Mouse (Mus musculus) kidney, postnatal 0 days (tissue): Measurements from ENCODE around the gene Tnk2. TPM values are rescaled to one million over a fixed set of nuclear protein-coding genes. Genes with fewer than 3 reads are reported as not detected.

Source experiments
- ATAC-seq: fragments of 200-750 bp; cut with Nextera tagmentation; replicated peaks from 2 replicates; pipeline ENCODE4 v1.8.0; 2017; ENCODE audit warnings: low read depth, moderate number of reproducible peaks, moderate TSS enrichment, moderate library complexity; ENCODE audit not compliant: low FRiP score
- DNase-seq: peaks from one replicate; pipeline ENCODE4 v3.0.0-alpha.2; 2016; ENCODE audit warnings: low spot score
- H3K27ac ChIP-seq: fragments of 300-500 bp; sonication (generic); 2 replicates; pipeline ENCODE4 v1.5.1; 2014; ENCODE audit warnings: mild to moderate bottlenecking
- H3K27me3 ChIP-seq: fragments of 300-500 bp; sonication (generic); 2 replicates; pipeline ENCODE4 v1.6.1; 2014; ENCODE audit warnings: low read length, mixed read lengths; ENCODE audit not compliant: insufficient read depth
- H3K36me3 ChIP-seq: fragments of 300-500 bp; sonication (generic); 2 replicates; pipeline ENCODE4 v1.6.1; 2014; ENCODE audit warnings: low read length, mixed read lengths; ENCODE audit not compliant: insufficient read depth
- H3K4me1 ChIP-seq: fragments of 300-500 bp; sonication (generic); replicated peaks from 2 replicates; pipeline ENCODE4 v1.6.1; 2014; ENCODE audit warnings: antibody characterized with exemption, low read length, mixed read lengths; ENCODE audit not compliant: insufficient read depth
- H3K4me2 ChIP-seq: fragments of 300-500 bp; sonication (generic); 2 replicates; pipeline ENCODE4 v1.6.1; 2014; ENCODE audit warnings: mild to moderate bottlenecking, low read length, moderate library complexity, mixed read lengths
- H3K4me3 ChIP-seq: fragments of 300-500 bp; sonication (generic); replicated peaks from 2 replicates; pipeline ENCODE4 v1.5.1; 2014; ENCODE audit warnings: low read depth, low read length
- H3K9ac ChIP-seq: fragments of 300-500 bp; sonication (generic); 2 replicates; pipeline ENCODE4 v1.6.1; 2014; ENCODE audit warnings: low read depth, low read length
- H3K9me3 ChIP-seq: fragments of 300-500 bp; sonication (generic); replicated peaks from 2 replicates; pipeline ENCODE4 v1.6.1; 2016; ENCODE audit warnings: low read length, inconsistent platforms, mixed read lengths
- CTCF ChIP-seq: IDR thresholded peaks from 2 replicates; pipeline ENCODE4 v1.5.1; 2016; ENCODE audit warnings: antibody characterized with exemption, low read depth, mild to moderate bottlenecking, moderate library complexity
- WGBS: fragments of 180-500 bp; shearing (Covaris S2); extraction: QIAGEN DNeasy Blood & Tissue Kit; methylation state at CpG from one replicate; pipeline ENCODE4 v1.1.7; 2014; 5-methylcytosine and 5-hydroxymethylcytosine counted together
- polyA plus RNA-seq: library from polyadenylated mRNA; unstranded; fragments of >200 nt; fragmentation: Nextera tagmentation; extraction: Ambion mirVana; gene quantifications from 2 replicates; pipeline ENCODE4 v1.2.1, GENCODE M21; 2015

Tnk2 gene
- polyA plus RNA-seq, 1 experiment from 2014 or later = 8.4 TPM

DNA sequence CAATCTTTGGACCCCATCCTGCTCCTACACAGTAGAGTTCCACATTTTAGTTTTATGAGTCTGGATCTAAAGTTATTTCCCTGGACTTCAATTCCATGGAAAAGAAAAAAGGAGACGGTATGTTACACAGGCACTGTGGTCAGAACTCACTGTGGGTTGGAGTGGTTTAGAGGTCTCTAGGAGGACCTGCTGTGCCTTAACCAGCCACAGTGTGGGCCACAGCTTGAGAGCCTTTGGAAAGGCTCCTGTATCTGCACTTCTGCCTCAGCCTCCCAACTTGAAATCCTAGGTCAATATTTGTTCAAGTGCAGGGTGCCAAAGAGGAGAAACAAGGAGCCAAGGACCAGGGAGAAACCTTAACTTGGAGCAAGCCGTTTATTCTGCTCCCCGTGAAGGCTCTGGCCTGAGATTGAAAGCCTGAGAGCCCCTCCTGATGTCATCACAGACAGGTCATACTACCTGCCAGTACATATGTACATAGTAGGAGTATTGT, 41.4 kb upstream of the Tnk2 start:
- 82% methylated on average over 3 of the region's 3 CpGs for WGBS
- H3K4me2 ChIP-seq = no peak overlapping the region
- no peaks in the 10 kb centered on the region for H3K9me3 ChIP-seq
- DNase-seq (no peak), ATAC-seq (no peak)
- no peaks in the 10 kb centered on the region for H3K27me3 ChIP-seq
- no peaks in the 10 kb centered on the region for H3K36me3 ChIP-seq
- no peak overlapping the region for H3K9ac ChIP-seq
- TF ChIP-seq CTCF = no peak
- H3K4me1 ChIP-seq = no peaks in the 10 kb centered on the region
- H3K27ac ChIP-seq = no peak overlapping the region
- no peak overlapping the region for H3K4me3 ChIP-seq

DNA sequence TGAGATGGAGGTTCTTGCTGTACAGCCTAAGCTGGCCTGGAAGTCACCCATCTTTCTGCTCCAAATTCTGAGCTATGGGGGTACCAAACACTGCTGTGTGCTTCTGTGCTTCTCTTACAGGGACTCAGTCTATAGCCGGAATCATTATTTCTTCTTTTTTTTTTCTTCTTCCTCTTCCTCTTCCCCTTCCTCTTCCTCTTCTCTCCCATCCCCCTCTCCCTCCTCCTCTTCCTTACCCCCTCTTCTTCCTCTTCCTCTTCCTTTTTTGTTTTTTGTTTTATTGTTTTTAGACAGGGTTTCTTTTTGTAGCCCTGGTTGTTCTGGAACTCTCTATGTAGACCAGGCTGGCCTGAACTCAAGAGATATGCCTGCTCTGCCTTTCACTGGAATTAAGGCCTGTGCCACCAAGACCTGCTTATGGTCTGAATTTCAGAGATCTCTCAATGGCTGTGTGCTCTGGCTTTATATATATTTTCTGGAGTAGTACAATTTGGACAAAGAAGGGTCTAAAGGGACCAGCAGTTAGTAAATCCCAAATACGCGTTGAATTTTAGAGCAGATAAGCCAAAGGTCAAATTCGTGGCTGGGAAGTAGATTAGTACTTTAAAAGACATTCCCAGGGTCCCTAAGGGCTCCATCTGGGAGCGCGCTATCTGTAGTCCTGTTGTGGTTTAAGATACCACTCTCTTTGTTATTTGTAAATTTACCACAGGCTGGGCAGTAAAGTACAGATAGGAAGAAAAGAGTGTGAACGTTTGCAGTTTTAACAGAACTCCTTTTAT, 35.9 kb upstream of the Tnk2 start:
- Histone ChIP-seq H3K27ac (peak overlapping the region; percentile 90), H3K4me3 (0 out of 2 replicates have a peak overlapping the region, but pooled peaks have one; percentile 72), H3K9ac (no peak overlapping the region), H3K36me3 (no peaks in the 10 kb centered on the region), H3K9me3 (no peaks in the 10 kb centered on the region), H3K4me2 (peak overlapping the region; percentile 97), H3K4me1 (no peaks in the 10 kb centered on the region), H3K27me3 (no peaks in the 10 kb centered on the region)
- ATAC-seq (no peak), DNase-seq (no peak)
- no peak for TF ChIP-seq CTCF
- 46% methylated on average over 7 of the region's 7 CpGs for WGBS

DNA sequence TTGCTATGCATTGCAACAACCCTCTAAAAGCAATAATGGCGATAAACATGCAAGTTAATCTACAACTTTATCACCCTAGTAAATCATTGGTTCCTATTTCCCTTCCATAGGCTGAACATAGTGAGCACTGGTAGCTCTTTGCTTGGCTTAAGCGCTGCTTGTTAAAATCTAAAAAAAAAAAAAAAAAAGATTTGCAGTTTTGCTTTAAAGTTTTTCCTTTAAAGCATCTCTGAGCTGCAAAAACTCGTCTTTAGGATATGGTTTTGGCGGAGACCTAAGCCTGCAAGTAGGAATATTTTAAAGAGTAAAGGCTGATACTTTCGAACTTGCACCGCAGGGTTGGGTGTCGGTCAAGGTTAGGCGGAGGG, 35.3 kb upstream of the Tnk2 start:
- Histone ChIP-seq H3K4me3 (peak overlapping the region; percentile 72), H3K27ac (peak overlapping the region; percentile 90), H3K27me3 (no peaks in the 10 kb centered on the region), H3K36me3 (no peaks in the 10 kb centered on the region), H3K4me1 (no peaks in the 10 kb centered on the region), H3K9me3 (no peaks in the 10 kb centered on the region), H3K4me2 (peak overlapping the region; percentile 97), H3K9ac (peak overlapping the region; percentile 33; the same call in 1 of the 2 replicates)
- DNase-seq (peak; percentile 41), ATAC-seq (no peak)
- 2% methylated on average over 8 of the region's 8 CpGs for WGBS
- TF ChIP-seq CTCF = no peak

DNA sequence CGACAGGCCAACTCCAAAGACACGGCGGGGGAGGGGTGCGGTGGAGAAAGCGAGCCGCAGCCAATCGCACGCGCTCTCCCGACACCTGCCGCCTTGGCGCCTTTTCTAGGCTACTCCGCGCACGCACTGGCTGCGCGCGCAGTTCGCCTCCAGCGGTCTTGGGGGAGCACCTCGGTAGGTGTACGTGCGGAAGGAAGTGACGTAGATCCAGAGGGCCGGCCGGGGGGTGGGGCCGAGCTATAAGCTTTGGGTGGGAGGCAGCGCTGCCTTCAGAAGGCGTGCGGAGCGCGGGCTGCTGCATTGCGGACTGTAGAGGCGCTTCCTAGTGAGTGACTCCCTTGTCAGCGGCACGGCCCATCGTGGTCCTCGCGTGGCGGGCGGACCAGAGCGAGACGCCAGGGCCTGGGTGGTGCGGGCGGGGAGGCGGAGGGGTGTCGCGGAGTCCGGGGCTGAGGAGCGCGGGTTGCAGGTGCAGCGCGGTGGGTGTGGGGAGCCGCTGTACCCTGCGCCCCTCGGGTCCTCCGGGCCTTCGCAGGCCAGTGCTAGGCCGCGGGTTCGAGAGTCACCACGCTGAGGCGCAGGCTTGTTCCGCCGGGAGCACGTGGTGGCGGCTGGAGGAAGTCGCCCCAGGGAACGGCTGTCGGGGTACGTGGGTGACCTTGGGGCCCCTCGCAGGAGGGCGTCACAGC, 34.8 kb upstream of the Tnk2 start, which contains the start of gene Tfrc:
Gene Tfrc (plus strand): TSS at position 209 of the 689 bp plus-strand sequence.
- Histone ChIP-seq H3K9me3 (no peaks in the 10 kb centered on the region), H3K4me2 (peak within 1 kb of the TSS; percentile 97), H3K9ac (peak within 1 kb of the TSS; percentile 78), H3K4me1 (no peaks in the 10 kb centered on the region), H3K27ac (peak within 1 kb of the TSS; percentile 90), H3K36me3 (no peaks in the 10 kb centered on the region), H3K4me3 (peak within 1 kb of the TSS; percentile 72), H3K27me3 (no peaks in the 10 kb centered on the region)
- ATAC-seq (peak; percentile 98), DNase-seq (peak; percentile 97)
- under 1% methylated on average over 73 of the region's 73 CpGs for WGBS
- no peak for TF ChIP-seq CTCF

DNA sequence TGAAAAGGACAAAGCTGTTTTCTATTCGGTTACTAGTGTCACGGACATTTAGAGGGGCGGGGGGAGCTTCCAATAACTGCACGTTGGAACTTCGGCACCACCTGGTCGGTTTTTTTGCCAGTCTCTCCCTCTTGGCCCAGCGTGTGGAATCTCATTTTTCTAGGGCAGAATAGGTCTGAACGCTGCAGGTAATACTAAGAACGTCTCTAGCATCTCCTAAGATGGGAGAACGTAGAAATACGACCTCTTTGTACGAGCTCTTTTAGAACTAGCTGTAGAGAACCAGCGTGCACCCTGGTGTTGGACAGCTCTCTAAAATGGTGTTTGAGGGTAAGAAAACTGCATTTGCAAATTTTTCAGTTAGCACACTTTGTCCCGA, 34.3 kb upstream of the Tnk2 start:
- Histone ChIP-seq H3K36me3 (no peaks in the 10 kb centered on the region), H3K9ac (peak overlapping the region; percentile 78), H3K27me3 (no peaks in the 10 kb centered on the region), H3K27ac (peak overlapping the region; percentile 90), H3K4me3 (peak overlapping the region; percentile 72), H3K4me1 (no peaks in the 10 kb centered on the region), H3K4me2 (peak overlapping the region; percentile 97), H3K9me3 (no peaks in the 10 kb centered on the region)
- peak; percentile 49 for DNase-seq
- ATAC-seq = no peak
- no peak for TF ChIP-seq CTCF
- WGBS = under 1% methylated on average over 14 of the region's 14 CpGs

DNA sequence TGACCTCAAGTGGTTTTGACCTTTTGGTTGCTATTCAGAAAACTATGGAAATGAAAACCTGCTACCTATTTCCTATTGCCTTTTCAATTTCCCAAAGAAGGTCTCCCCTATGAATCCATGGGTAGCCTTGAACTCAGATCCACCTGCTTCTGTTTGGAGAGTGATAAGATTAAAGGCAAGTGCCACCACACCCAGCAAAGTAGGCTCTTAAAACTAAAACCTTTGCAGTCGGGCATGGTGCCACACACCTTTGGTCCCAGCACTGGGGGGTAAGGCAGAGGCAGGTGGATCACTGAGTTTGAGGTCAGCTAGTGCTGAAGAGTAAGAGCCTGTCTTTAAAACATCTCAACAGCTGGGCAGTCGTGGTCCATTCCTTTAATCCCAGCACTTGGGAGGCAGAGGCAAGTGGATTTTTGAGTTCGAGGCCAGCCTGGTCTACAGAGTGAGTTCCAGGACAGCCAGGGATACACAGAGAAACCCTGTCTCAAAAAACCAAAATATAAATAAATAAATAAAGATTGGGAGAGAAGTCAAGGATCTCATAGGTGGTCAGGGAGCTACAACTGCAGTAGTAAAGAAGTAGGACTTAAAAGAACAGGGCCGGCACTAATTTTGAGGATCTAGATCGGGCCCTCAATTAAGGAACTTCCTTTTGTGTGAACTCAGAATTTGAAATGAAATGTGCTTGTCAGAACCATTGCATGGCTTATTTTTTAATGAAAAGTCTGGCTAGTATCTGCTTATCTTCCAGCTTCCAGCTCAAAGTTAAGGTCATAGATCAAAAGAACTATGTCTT, 33.0 kb upstream of the Tnk2 start:
- no peaks in the 10 kb centered on the region for H3K9me3 ChIP-seq
- no peak for TF ChIP-seq CTCF
- WGBS = 75% methylated on average over 5 of the region's 5 CpGs
- H3K4me1 ChIP-seq = no peaks in the 10 kb centered on the region
- H3K36me3 ChIP-seq = 0 out of 2 replicates have a peak, but pooled peaks cover 2% of the 10 kb centered on the region
- DNase-seq (no peak), ATAC-seq (no peak)
- no peak overlapping the region for H3K27ac ChIP-seq
- 0 out of 2 replicates have a peak overlapping the region, but pooled peaks have one; percentile 72 for H3K4me3 ChIP-seq
- no peaks in the 10 kb centered on the region for H3K27me3 ChIP-seq
- H3K9ac ChIP-seq = no peak overlapping the region
- peak overlapping the region; percentile 97 for H3K4me2 ChIP-seq
